Mouse (Mus musculus) liver, adult 2 months (tissue): ENCODE data around the gene Gm39566.

Experiments
- CTCF ChIP-seq: fragments of 200-500 bp; IDR thresholded peaks from 2 replicates; pipeline ENCODE4 v1.5.1; 2011; ENCODE audit warnings: low read depth, low read length, control low read depth
- POLR2A ChIP-seq: fragments of 200-500 bp; IDR thresholded peaks from 2 replicates; pipeline ENCODE4 v1.6.1; 2011; ENCODE audit warnings: low read length, control low read depth; ENCODE audit not compliant: insufficient read depth; ENCODE audit errors: extremely low read depth

GRCm38 (mm10) chr11:69854680-69855079 is 39.6 kb upstream of the Gm39566 start:
- TF ChIP-seq POLR2A (no peak), CTCF (no peak)
